Mouse (Mus musculus): ENCODE data around the gene Mrpl45. TPM values are rescaled to one million over a fixed set of nuclear protein-coding genes. Genes with fewer than 3 reads are reported as not detected.
"Not testable (repeated sequence)": the region's sequence is repeated elsewhere in the genome, so short reads cannot be mapped to it uniquely, and the experiment has no call there.

The Mrpl45 gene
- polyA plus RNA-seq, 1 experiment from 2014 or later, result 41.4 TPM

- no peak for ATAC-seq (ENCODE audit: insufficient number of reproducible peaks, low FRiP score, low TSS enrichment, low read depth)
- Histone ChIP-seq H3K36me3 (no peaks in the 10 kb centered on the region), H3K27ac (peak overlapping the region; percentile 72), H3K9me3 (no peaks in the 10 kb centered on the region), H3K4me1 (0 out of 2 replicates have a peak, but pooled peaks cover 4% of the 10 kb centered on the region), H3K4me3 (no peak overlapping the region), H3K4me2 (no peak overlapping the region), H3K27me3 (no peaks in the 10 kb centered on the region), H3K9ac (no peak overlapping the region)
- 26% methylated on average over 7 of the region's 7 CpGs for WGBS
Observed at GRCm38 (mm10) chr11:97302231-97302781, 13.2 kb upstream of the Mrpl45 start.

- Histone ChIP-seq H3K4me1 (peaks cover 9% of the 10 kb centered on the region), H3K9ac (no peak overlapping the region), H3K27me3 (no peaks in the 10 kb centered on the region), H3K4me3 (no peak overlapping the region), H3K36me3 (no peaks in the 10 kb centered on the region), H3K4me2 (no peak overlapping the region), H3K9me3 (no peaks in the 10 kb centered on the region), H3K27ac (peak overlapping the region; percentile 47; the same call in 1 of the 2 replicates)
- WGBS, result 64% methylated on average over 5 of the region's 5 CpGs
- ATAC-seq (ENCODE audit: insufficient number of reproducible peaks, low FRiP score, low TSS enrichment, low read depth), result no peak
Observed at GRCm38 (mm10) chr11:97304631-97305030, 10.9 kb upstream of the Mrpl45 start.

GRCm38 (mm10) chr11:97307294-97308069, 8.0 kb upstream of the Mrpl45 start:
- Histone ChIP-seq H3K27ac (0 out of 2 replicates have a peak overlapping the region, but pooled peaks have one; percentile 29), H3K27me3 (no peaks in the 10 kb centered on the region), H3K36me3 (no peaks in the 10 kb centered on the region), H3K9me3 (no peaks in the 10 kb centered on the region), H3K9ac (no peak overlapping the region), H3K4me2 (no peak overlapping the region), H3K4me3 (no peak overlapping the region), H3K4me1 (peaks cover 27% of the 10 kb centered on the region)
- no peak for ATAC-seq (ENCODE audit: insufficient number of reproducible peaks, low FRiP score, low TSS enrichment, low read depth)
- WGBS, result 90% methylated on average over 11 of the region's 11 CpGs

- H3K9ac ChIP-seq, result no peak overlapping the region
- H3K9me3 ChIP-seq, result no peaks in the 10 kb centered on the region
- WGBS, result 30% methylated on average over 3 of the region's 3 CpGs
- H3K4me2 ChIP-seq, result peak overlapping the region; percentile 73
- H3K4me3 ChIP-seq, result peak overlapping the region; percentile 44
- no peaks in the 10 kb centered on the region for H3K27me3 ChIP-seq
- peaks cover 24% of the 10 kb centered on the region for H3K4me1 ChIP-seq
- ATAC-seq (ENCODE audit: insufficient number of reproducible peaks, low FRiP score, low TSS enrichment, low read depth), result no peak; the same call in 1 of the 2 replicates
- no peaks in the 10 kb centered on the region for H3K36me3 ChIP-seq
- H3K27ac ChIP-seq, result peak overlapping the region; percentile 87
Observed at GRCm38 (mm10) chr11:97308806-97309450, 6.6 kb upstream of the Mrpl45 start.

GRCm38 (mm10) chr11:97309451-97309836, 6.1 kb upstream of the Mrpl45 start:
- peak overlapping the region; percentile 87 for H3K27ac ChIP-seq
- peak overlapping the region; percentile 29; the same call in 1 of the 2 replicates for H3K9ac ChIP-seq
- peak overlapping the region; percentile 73 for H3K4me2 ChIP-seq
- peaks cover 24% of the 10 kb centered on the region for H3K4me1 ChIP-seq
- H3K4me3 ChIP-seq, result peak overlapping the region; percentile 44
- no peaks in the 10 kb centered on the region for H3K36me3 ChIP-seq
- H3K27me3 ChIP-seq, result no peaks in the 10 kb centered on the region
- no peaks in the 10 kb centered on the region for H3K9me3 ChIP-seq
- peak; percentile 77; the same call in 1 of the 2 replicates for ATAC-seq (ENCODE audit: insufficient number of reproducible peaks, low FRiP score, low TSS enrichment, low read depth)
- WGBS, result 2% methylated on average over 9 of the region's 9 CpGs

- H3K27ac ChIP-seq, result peak overlapping the region; percentile 87
- no peaks in the 10 kb centered on the region for H3K9me3 ChIP-seq
- WGBS, result under 1% methylated on average over 25 of the region's 25 CpGs
- peak overlapping the region; percentile 73 for H3K4me2 ChIP-seq
- ATAC-seq (ENCODE audit: insufficient number of reproducible peaks, low FRiP score, low TSS enrichment, low read depth), result peak; percentile 70; the same call in 1 of the 2 replicates
- H3K27me3 ChIP-seq, result no peaks in the 10 kb centered on the region
- no peaks in the 10 kb centered on the region for H3K36me3 ChIP-seq
- peak overlapping the region; percentile 29 for H3K9ac ChIP-seq
- peaks cover 24% of the 10 kb centered on the region for H3K4me1 ChIP-seq
- H3K4me3 ChIP-seq, result peak overlapping the region; percentile 44
Observed at GRCm38 (mm10) chr11:97309911-97310571, 5.5 kb upstream of the Mrpl45 start.

GRCm38 (mm10) chr11:97310895-97311631, 4.5 kb upstream of the Mrpl45 start:
- 3% methylated on average over 18 of the region's 18 CpGs for WGBS
- no peaks in the 10 kb centered on the region for H3K9me3 ChIP-seq
- no peak for ATAC-seq (ENCODE audit: insufficient number of reproducible peaks, low FRiP score, low TSS enrichment, low read depth)

GRCm38 (mm10) chr11:97312871-97313270, 2.6 kb upstream of the Mrpl45 start:
- H3K9me3 ChIP-seq; H3K4me2 ChIP-seq; H3K36me3 ChIP-seq; H3K27ac ChIP-seq; H3K4me3 ChIP-seq; H3K9ac ChIP-seq; H3K27me3 ChIP-seq; ATAC-seq (ENCODE audit: insufficient number of reproducible peaks, low FRiP score, low TSS enrichment, low read depth): not testable (repeated sequence)
- H3K4me1 ChIP-seq, result peaks cover 31% of the 10 kb centered on the region
- WGBS, result 79% methylated on average over 1 of the region's 1 CpGs

More at GRCm38 (mm10) chr11:97310895-97311631, 4.5 kb upstream of the Mrpl45 start:
- Histone ChIP-seq H3K4me3 (peak overlapping the region; percentile 27), H3K4me2 (peak overlapping the region; percentile 73), H3K27me3 (no peaks in the 10 kb centered on the region), H3K4me1 (peaks cover 24% of the 10 kb centered on the region), H3K9ac (peak overlapping the region; percentile 10; the same call in 1 of the 2 replicates), H3K27ac (peak overlapping the region; percentile 81), H3K36me3 (no peaks in the 10 kb centered on the region)

- Histone ChIP-seq H3K27me3 (no peaks in the 10 kb centered on the region), H3K4me2 (no peak overlapping the region), H3K9me3 (no peaks in the 10 kb centered on the region), H3K27ac (no peak overlapping the region), H3K4me1 (peaks cover 30% of the 10 kb centered on the region), H3K4me3 (no peak overlapping the region), H3K9ac (no peak overlapping the region), H3K36me3 (no peaks in the 10 kb centered on the region; the same call in 1 of the 2 replicates)
- 94% methylated on average over 3 of the region's 3 CpGs for WGBS
- no peak for ATAC-seq (ENCODE audit: insufficient number of reproducible peaks, low FRiP score, low TSS enrichment, low read depth)
Observed at GRCm38 (mm10) chr11:97314110-97314509, 1.4 kb upstream of the Mrpl45 start.

GRCm38 (mm10) chr11:97314751-97315503, 589 bp upstream of the Mrpl45 start:
- Histone ChIP-seq H3K27ac (peak overlapping the region; percentile 67), H3K36me3 (no peaks in the 10 kb centered on the region; the same call in 1 of the 2 replicates), H3K4me1 (peaks cover 22% of the 10 kb centered on the region), H3K4me3 (peak overlapping the region; percentile 50), H3K4me2 (peak overlapping the region; percentile 43), H3K9ac (no peak overlapping the region), H3K27me3 (no peaks in the 10 kb centered on the region), H3K9me3 (no peaks in the 10 kb centered on the region)
- no peak for ATAC-seq (ENCODE audit: insufficient number of reproducible peaks, low FRiP score, low TSS enrichment, low read depth)
- 42% methylated on average over 8 of the region's 8 CpGs for WGBS
